Mouse (Mus musculus) cerebellum, adult (tissue): ENCODE results near the gene Gucy2d.

Experiments used
- ATAC-seq: cut with Nextera tagmentation; 2 replicates; pipeline ENCODE4 v1.9.2; 2017; ENCODE audit warnings: mild to moderate bottlenecking, moderate library complexity, mixed read lengths; ENCODE audit not compliant: insufficient number of reproducible peaks, low FRiP score, low TSS enrichment

Gucy2d gene

DNA sequence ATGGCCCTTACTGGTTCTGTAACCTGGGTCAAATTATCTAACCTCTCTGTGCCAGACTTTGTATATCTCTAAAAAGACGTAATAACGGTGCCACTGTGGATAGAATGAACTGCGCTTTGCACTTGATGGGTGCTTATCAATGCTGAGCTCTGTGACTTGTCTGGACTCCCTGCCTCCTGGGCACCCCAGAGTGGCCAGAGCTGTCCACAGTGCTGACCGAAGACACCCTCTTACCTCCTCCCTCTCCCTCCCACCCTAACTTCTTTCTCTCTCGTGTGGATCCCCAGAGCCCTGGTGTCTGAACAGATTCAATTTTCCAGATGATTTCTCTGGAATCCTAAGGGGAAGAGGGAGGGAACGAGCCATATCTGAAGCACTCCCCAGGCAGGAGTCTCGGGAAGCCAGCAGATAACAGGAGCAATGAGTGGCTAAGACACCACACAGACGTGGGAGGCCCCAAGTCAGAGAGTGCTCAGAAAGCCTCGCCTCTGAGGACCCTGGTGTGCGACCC lies at the start of gene Gucy2d:
Gene Gucy2d (plus strand): TSS at position 461 of the 511 bp plus-strand sequence.
- ATAC-seq, result no peak

DNA sequence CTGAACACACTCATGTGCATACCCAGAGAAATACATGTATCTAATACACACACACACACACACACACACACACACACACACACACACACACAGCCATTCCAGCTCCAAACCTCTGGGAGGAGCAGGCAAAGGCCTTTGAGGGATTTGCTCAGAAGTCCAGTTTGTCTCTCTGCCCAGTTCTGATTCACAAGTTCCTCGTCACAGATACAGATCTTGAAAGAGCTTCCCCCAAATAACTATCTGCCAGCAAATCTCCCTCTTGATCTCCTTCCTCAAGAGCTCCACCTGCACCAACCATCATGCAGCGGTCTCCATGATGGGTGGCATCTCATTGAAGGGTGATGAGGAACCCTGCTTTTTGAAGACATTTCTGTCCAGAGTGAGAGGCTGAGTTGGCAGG lies 49.7 kb upstream of the Gucy2d start:
- no peak for ATAC-seq

DNA sequence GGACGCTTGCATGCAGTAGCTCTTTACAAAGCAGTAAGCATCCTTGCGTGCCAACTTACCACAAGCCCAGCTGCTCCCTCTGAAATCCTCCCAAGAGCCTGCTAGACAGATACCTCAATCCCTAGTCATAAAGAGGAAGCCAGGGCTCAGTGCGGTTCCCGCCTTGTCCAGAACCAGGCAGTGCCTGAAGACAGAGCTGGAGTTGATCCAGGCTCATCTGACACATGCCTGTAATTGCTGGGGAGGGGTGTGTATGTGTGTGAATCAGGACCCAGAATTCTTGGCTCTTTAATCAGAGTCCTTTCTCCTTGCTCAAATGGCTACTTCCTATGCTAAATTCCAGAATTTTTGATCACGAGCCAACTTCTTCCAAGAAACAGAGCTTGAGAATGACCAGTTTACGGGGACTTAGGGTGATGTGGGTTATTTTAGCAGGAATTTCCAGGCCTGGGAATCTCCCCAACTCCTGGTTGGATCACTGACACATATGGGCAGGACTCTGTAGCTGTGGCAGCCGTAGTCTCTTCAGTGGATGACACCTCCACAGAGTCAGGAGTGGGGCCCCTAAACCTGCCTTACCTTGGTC lies 48.8 kb upstream of the Gucy2d start:
- ATAC-seq, result no peak

DNA sequence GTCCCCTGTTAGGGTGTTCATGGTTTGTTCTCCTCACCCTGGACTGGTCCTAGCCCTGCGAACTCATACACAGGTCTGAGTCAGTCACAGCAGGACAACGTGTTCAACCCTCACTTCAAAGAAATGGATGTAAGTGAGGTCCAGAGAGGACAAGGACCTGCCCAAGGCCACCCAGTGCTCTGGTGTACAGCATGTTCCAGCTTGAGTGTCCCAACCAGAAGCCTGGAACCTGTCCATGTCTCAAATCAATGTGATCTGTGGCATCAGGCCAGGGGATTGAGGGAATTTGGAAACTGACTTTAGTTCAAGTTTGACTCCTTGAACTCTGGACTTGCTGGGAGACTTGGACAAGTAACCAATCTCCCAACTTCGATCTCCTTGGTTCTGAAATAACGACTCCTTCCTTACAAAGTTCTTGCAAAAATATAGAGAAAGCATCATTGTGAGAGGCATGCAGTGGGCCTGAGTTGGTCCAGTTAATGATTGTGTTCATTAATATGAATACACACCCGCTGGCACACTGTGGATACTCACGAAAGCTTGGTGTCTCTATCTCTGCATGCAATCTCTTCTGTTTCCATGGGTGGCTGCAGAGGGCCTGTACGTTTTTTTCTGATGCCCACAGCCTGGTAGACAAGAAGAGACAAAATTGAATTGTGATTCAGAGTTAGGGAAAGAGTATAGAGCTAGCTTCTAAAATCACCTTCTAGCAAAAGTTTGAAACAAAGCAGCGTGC lies 47.6 kb upstream of the Gucy2d start:
- ATAC-seq, result no peak

DNA sequence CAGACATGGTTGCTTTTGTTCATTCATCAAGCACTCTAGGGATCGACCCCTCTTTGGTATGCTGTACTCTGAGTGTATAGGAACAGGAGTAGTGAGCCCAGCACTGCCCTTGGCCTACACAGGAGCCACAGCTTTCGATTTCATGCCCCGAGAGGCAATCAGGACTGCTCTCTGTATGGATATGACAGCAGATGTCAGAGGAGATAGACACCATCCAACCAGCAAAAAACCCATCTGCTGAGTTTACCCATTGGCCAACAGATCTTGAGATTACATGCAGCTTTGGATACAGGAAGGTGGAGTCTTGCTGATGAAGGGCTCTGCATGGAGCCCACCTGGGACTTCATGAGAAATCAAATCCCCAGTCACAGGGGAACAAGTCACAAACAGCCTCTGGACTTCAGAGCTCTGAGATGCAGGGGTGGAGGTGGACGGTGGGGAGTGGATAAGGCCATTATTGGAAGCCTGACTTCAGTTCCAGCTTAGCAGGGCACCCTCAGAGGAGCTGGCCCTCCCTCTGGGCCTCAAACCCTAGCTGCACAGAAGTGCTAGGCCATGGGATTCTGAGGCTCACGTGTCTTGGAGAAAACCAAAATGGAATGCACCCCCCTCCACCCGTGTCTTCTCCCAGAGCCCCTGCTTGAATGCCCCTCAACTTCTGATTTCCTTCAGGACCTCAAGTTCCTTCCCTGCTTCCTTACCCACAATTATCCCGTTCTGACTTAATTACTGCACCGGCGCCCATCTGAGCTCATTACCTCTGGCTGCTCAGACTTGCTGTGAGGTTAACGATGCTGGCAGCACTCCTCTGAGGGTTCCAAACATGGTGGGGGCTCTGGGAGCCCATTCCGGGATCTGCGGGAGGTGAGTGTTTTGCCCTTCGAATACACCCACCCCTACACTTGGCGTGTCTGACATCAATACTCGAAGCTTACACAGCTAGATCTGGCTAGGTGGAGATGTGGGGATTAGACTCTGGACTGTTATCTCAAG lies 37.3 kb upstream of the Gucy2d start:
- peak; percentile 90 for ATAC-seq

DNA sequence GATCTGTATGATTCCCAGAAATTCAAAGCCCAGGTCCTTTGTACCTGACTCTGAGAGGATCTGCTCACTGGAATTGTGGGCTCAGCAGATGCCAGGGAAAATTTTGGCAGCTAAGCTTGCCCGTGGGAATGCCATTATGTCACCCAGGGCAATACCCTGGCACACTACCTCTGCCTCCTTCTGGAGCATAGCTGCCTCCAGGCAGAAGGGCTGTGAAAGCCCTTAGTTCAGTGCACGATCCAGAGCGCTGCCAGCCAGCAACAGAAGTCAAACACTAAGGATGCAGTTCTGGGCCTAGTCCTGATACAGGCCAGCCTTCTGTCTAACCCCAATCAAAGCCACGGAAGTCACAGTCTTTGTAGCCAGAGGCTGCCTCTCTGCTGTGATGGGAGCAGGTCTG lies 36.2 kb upstream of the Gucy2d start:
- ATAC-seq, result peak; percentile 86

DNA sequence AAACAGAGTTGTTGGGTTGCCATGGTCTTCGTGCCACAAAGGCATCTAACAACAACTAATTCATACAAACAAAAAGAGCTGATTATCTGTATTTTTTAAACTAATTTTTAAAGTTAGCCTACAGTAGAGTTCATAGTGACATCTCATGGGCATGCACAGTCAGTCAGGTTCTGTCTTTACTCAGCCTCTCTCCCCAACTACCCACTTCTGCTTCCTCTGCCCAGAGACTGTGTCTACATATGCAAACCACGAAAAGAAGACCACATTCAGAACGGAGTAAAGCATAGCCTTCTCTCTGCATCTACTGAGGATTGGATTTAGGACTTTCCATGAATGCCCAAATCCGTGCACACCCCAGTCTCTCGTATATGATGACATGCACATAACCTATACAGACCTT lies 32.6 kb upstream of the Gucy2d start:
- ATAC-seq, result no peak

DNA sequence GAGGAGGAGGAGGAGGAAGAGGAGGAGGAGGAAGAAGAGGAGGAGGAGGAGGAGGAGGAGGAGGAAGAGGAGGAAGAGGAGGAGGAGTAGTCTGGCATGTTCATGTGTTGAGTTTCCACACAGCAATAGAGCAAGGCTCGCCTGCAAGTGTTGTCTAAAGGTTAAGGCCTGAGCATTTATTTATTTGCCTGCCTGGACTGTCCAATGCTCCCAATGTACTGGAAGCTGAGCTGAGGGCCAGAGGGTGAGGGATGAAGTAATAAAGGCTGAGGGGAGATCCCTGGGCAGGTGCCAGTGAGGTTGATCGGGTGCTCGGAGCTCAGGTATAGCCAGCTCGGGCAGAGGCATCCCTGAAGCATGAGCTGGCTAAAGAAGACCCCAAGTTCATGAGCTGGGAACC lies 27.1 kb upstream of the Gucy2d start:
- ATAC-seq, result no peak

DNA sequence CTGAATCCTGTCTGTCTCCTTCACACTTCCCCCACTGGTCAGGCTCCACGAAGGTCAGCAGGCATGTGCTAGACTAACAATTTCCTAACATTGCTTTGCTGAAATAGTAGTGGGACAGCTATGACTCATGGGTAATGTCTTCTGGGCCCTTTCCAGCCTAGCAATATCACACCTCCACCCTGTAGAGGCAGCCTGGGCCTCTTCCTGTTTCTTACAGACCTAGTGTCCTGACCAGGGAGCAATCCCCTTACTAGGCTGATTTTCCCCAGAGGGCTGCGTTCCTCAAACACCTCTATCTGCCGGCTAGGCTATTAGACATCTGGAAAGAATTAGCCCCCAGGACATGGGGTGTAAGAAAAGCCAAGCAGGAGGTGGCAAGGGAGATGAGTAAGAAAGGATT lies 24.7 kb upstream of the Gucy2d start:
- no peak for ATAC-seq

DNA sequence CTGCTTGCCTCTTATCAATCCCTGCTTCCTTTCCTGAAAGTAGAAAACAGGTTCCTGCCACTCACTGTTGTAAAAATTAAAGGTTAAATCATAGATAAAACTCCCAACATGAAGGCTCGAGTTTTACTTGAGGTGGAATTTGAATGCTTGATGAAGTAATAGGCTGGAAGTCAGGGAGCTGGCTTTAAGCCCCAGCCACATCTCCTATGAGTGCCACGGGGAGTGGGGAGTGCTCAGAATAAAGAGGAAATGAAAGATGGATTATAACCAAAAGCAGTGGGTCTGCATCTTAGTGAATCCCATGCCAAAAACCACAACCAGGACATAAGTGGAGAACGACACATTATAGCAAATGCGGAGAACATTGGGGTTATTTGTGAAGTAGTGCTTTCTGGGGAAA lies 24.2 kb upstream of the Gucy2d start:
- no peak for ATAC-seq

DNA sequence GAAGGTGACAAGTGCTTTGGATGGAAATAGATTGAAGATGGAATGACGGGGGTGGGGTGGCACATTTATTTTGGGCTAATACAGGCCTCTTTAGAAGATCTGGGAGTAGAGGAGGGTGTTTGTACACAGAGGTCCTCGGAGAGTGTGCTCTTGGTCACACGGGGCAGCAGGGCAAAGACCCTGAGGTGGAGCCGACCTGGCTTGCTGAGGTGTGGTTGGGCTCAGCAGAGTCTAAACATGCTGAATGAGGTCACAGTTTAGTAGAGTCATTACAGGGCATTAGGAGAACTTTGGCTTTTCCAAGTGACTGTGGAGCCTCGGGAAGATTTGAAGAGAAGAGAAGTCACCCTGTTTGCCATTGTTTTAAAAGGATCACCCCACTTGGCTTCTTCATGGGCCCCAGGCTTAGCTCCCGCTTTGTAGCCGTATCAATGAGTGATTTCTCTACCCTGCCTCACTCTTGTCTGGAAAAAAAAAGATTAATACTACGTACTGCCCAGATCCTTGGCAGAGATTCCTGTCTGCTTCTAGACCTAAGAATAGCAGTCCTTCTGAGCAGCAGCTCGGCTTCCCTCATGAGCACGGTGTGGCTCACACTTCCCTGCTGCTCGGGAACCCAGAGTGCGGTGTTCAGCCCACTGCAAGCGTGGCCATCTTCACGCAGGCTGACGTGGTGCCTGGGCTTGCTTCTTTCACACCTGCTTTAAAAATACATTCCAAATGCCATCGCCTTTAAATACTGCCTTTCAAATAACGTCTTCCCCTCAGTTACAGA lies 22.0 kb upstream of the Gucy2d start:
- ATAC-seq, result no peak

DNA sequence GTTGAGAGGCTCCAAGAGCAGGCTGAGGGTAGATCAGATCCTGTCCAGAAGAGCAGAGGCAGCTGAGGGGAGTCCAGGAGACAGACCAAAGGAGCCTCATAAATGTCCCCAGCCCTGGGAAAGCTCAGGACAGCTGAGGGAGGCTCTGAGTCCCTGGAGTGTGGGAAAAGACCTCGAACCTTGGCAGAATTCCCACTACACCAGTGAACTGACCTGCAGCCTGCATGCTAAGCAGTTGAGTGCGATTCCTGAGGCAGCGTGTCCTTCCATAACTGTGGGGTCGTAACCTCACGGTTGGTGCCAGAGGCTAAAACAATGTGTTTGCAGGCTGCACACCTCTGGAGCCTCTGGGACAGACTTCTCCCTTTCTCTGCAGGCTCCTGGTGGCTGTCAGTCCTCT lies 20.9 kb upstream of the Gucy2d start:
- no peak for ATAC-seq

DNA sequence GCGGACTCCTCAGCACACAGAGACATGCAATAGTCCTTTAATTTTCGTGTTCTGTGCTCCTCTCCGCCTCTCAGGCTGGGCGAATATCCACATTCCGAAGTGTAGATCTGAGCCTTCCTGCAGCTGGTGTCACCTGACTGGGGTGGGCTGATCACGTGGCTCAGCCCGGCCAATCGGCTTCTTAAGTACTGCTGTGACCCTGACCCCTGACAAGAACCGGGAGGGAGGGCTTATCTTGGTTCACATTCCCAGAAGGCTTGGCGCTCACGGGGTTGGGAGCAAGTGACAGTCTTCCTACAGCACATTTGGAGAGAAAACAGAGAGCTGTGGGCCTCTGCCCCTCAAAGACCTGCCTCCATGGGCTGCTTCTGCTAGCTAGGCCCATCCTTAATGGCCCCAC lies 16.7 kb upstream of the Gucy2d start:
- no peak for ATAC-seq

DNA sequence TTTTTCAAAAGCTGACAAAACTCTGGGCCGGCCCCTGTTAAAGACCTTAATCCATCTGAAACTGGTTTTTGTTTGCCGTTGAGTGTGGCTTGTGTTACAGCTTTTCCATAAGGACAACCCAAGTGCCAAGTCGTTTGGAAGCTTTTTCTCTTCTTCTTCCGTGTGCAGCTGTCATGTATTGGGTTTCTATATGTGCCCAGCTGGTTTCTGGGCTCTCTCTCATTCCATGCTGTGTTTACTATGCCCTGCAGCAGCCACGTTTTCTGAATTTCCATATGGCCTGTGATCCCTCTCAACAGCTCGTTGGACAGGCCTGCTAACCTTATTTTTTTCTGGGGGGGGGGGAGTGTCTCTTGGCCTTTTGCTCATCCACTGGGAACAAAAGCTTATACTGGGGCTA lies 15.8 kb upstream of the Gucy2d start:
- no peak for ATAC-seq

DNA sequence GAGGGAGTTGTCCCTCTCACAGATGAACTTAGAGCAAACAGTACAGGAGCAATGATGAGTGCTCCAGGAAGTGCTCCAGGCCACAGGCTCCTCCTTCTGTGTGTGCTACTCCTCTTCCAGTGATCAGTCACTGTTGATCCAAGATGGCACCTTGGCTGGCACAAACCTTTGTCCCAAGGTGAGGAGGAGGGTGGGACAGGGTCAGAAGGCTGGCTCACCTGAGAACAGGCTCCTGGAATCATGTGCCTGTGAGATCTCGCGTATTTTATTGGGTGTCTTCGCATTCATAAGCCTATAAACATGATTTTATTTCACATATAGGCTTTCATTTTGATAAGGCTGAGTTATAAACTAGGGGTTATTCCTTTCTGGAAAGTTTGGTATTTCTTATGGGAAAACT lies 14.7 kb upstream of the Gucy2d start:
- ATAC-seq, result no peak

DNA sequence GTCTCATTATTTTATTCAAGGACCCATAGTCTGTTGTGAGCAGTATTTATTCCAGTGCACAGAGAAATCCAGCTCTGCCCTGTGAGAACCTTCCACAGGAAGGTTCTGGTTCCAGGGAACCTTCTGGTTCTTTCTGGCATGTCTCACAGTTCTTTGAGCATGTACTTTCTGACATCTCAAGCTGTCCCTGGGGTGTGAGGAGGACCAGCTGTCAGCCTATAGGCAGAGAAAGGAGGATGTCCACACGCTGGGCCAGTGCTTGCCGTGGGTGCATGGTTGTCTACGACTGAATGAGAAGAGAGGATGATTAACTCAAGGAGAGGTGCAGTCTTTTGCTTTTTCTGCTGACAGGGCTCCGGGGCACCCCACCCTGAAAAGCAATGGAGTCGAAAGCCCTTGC lies 13.6 kb upstream of the Gucy2d start:
- no peak for ATAC-seq

DNA sequence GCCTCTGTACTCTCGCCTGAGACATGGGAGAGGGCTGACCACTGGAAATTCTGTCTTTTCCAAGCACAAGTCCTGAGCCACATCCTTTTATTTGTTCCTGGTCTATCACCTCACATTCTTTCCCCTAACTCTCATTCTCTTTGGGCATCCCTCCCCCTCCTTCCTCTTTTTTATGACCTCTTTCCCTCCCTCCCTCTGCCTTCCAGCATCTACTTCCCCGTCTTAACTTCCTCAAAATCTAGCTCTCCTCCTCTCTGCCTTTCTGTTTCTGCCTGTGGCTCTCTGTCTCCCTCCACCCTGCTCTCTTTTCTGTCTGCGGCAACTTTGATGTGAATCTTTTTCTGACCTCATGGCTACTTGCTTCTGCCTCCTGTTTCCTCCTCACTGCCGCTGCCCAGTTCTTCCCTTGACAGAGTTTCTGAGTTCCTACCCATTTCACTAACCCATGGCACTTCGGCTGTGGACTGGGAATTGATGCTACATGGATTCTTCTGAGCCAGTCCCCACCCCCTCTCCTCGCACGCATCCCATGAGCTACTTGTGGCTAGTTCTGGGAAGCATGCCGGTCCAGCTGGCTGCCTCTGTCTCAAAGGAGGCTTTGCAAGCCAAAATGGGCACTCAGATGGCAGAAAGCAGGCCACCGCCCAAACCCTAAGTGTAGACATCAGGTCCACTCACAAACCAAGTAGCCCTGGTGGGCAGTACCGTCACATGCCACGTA lies 12.9 kb upstream of the Gucy2d start:
- ATAC-seq, result no peak

DNA sequence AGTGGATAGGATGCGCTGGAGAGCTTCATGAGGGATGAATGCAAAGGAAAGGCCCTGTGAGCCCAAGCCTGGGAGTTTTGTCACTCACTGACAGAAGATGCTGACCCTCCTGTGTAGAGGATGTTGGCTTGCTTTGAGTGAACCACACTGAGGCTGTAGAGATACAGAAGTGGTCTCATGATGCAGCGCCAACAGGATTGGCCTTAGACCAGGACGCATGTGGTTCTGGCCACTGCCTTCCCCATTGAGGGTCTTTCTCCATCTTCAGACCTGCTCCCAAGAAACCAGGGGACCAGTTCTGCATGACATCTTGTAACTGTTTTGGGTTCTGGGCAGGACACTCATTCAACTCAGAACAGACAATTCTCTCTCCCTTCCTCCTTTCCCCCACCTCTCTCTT lies 10.6 kb upstream of the Gucy2d start:
- no peak for ATAC-seq

DNA sequence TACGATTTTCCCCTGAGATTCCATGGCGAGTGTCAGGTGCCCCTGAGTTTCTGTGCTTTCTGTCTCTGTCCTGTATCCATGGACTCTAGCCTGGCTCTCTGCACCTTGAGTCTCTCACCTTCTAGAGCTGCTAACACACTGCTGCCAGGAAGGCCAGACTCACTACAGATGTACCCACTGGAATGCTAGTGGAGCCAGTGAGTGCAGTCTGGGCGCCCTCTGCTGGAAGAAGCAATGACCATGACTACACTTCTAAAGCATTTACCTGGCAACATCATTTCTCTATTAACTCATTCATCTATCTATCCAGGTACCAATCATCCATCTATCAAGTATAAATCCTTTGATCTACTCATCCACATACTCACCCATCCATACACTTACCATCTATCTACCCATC lies 9.4 kb upstream of the Gucy2d start:
- peak; percentile 61; the same call in 1 of the 2 replicates for ATAC-seq

DNA sequence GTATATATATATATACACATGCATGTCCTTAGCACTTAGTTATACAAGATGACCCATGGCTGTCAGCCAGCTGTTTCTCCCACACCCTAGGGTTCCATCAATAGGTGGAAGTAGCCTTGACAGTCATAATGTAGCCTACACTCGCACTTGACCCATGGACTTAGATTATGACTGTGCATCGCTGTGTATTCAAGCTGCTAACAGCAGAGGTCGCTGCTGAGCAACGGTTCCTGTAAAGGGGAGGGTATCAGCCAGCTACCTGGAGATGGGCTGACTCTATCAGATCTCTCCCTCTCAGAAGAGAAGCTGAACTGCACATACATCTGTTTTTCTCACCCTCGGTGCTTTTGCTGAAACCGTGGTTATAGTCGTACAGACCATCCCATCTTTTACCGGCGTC lies 2.6 kb upstream of the Gucy2d start:
- no peak for ATAC-seq
